Mouse (Mus musculus) small intestine, adult 2 months (tissue): Measurements from ENCODE around the gene Hapln1. TPM values are rescaled to one million over a fixed set of nuclear protein-coding genes. Genes with fewer than 3 reads are reported as not detected.

Source experiments
- H3K27ac ChIP-seq: fragments of 200-500 bp; 2 replicates; pipeline ENCODE4 v1.5.1; 2012; ENCODE audit warnings: low read depth, low read length, control low read depth, inconsistent platforms; ENCODE audit not compliant: insufficient read depth
- H3K27me3 ChIP-seq: fragments of 200-500 bp; 2 replicates; pipeline ENCODE4 v1.6.1; 2012; ENCODE audit warnings: mild to moderate bottlenecking, moderate library complexity, low read length, inconsistent platforms; ENCODE audit not compliant: control insufficient read depth, insufficient read depth
- H3K36me3 ChIP-seq: fragments of 200-500 bp; 2 replicates; pipeline ENCODE4 v1.6.1; 2012; ENCODE audit warnings: mild to moderate bottlenecking, low read length, control low read depth, inconsistent platforms; ENCODE audit not compliant: control insufficient read depth, insufficient read depth
- H3K4me1 ChIP-seq: fragments of 200-500 bp; 2 replicates; pipeline ENCODE4 v1.6.1; 2012; ENCODE audit warnings: low read length, inconsistent platforms, mixed read lengths; ENCODE audit not compliant: control insufficient read depth, insufficient read depth, insufficient read length
- H3K4me3 ChIP-seq: fragments of 200-500 bp; 2 replicates; pipeline ENCODE4 v1.5.1; 2012; ENCODE audit warnings: low read depth, mild to moderate bottlenecking, control low read depth, inconsistent platforms, low read length, moderate library complexity
- CTCF ChIP-seq: fragments of 200-500 bp; IDR thresholded peaks from 2 replicates; pipeline ENCODE4 v1.5.1; 2012; ENCODE audit warnings: low read depth, mild to moderate bottlenecking, control low read depth, inconsistent platforms, low read length, moderate library complexity, mixed read lengths; ENCODE audit not compliant: insufficient replicate concordance, insufficient read length; ENCODE audit errors: extremely low read depth
- POLR2A ChIP-seq: fragments of 200-500 bp; IDR thresholded peaks from 2 replicates; pipeline ENCODE4 v1.6.1; 2012; ENCODE audit warnings: low read depth, mild to moderate bottlenecking, control low read depth, inconsistent platforms, low read length, moderate library complexity
- WGBS: fragments of 180-500 bp; shearing (Covaris S2); methylation state at CpG from one replicate; pipeline ENCODE4 v1.1.7; 2018; 5-methylcytosine and 5-hydroxymethylcytosine counted together
- polyA plus RNA-seq: library from polyadenylated mRNA; depleted of rRNA; stranded (reverse); fragments of >200 nt; gene quantifications from 2 replicates; pipeline ENCODE4 v1.2.3, GENCODE M21; 2012; rRNA removed

Gene Hapln1
- polyA plus RNA-seq, result not detected in 2 replicates

- Histone ChIP-seq H3K4me1 (0 out of 2 replicates have a peak, but pooled peaks cover 3% of the 10 kb centered on the region), H3K27ac (no peak within 1 kb of the TSS), H3K27me3 (peaks cover 3% of the 10 kb centered on the region; the same call in 1 of the 2 replicates), H3K4me3 (peak within 1 kb of the TSS; percentile 49), H3K36me3 (no peaks in the 10 kb centered on the region)
- TF ChIP-seq POLR2A, result no peak
- no peak for TF ChIP-seq CTCF
- 4% methylated on average over 29 of the region's 29 CpGs for WGBS
Observed at GRCm38 (mm10) chr13:89539205-89539886, at the start of gene Hapln1. Hapln1 (plus strand) TSS chr13:89539796.

- Histone ChIP-seq H3K36me3 (no peaks in the 10 kb centered on the region), H3K27me3 (no peaks in the 10 kb centered on the region), H3K4me1 (no peaks in the 10 kb centered on the region), H3K27ac (no peak overlapping the region), H3K4me3 (no peak overlapping the region)
- no peak for TF ChIP-seq POLR2A
- TF ChIP-seq CTCF, result no peak
Observed at GRCm38 (mm10) chr13:89493169-89493568, 46.4 kb upstream of the Hapln1 start.

GRCm38 (mm10) chr13:89493678-89494077, 45.9 kb upstream of the Hapln1 start:
- 67% methylated on average over 6 of the region's 6 CpGs for WGBS
- Histone ChIP-seq H3K36me3 (no peaks in the 10 kb centered on the region), H3K4me1 (no peaks in the 10 kb centered on the region), H3K4me3 (no peak overlapping the region), H3K27me3 (no peaks in the 10 kb centered on the region), H3K27ac (no peak overlapping the region)
- TF ChIP-seq POLR2A (no peak), CTCF (no peak)

GRCm38 (mm10) chr13:89496569-89496968, 43.0 kb upstream of the Hapln1 start:
- WGBS, result 69% methylated on average over 2 of the region's 2 CpGs
- no peaks in the 10 kb centered on the region for H3K27me3 ChIP-seq
- TF ChIP-seq CTCF (no peak), POLR2A (no peak)

GRCm38 (mm10) chr13:89499419-89499818, 40.2 kb upstream of the Hapln1 start:
- TF ChIP-seq CTCF, result no peak
- TF ChIP-seq POLR2A, result no peak
- H3K4me3 ChIP-seq, result no peak overlapping the region
- H3K36me3 ChIP-seq, result no peaks in the 10 kb centered on the region
- WGBS, result 59% methylated on average over 1 of the region's 1 CpGs
- H3K27ac ChIP-seq, result no peak overlapping the region
- H3K27me3 ChIP-seq, result no peaks in the 10 kb centered on the region
- H3K4me1 ChIP-seq, result no peaks in the 10 kb centered on the region

More at GRCm38 (mm10) chr13:89496569-89496968, 43.0 kb upstream of the Hapln1 start:
- H3K4me3 ChIP-seq, result no peak overlapping the region
- H3K4me1 ChIP-seq, result no peaks in the 10 kb centered on the region
- no peak overlapping the region for H3K27ac ChIP-seq
- H3K36me3 ChIP-seq, result no peaks in the 10 kb centered on the region

- Histone ChIP-seq H3K4me3 (no peak overlapping the region), H3K27ac (no peak overlapping the region), H3K27me3 (no peaks in the 10 kb centered on the region), H3K4me1 (no peaks in the 10 kb centered on the region), H3K36me3 (no peaks in the 10 kb centered on the region)
- TF ChIP-seq CTCF (no peak), POLR2A (no peak)
Observed at GRCm38 (mm10) chr13:89521507-89521908, 18.1 kb upstream of the Hapln1 start.

GRCm38 (mm10) chr13:89528716-89529115, 10.9 kb upstream of the Hapln1 start:
- H3K36me3 ChIP-seq, result no peaks in the 10 kb centered on the region
- H3K27ac ChIP-seq, result no peak overlapping the region
- H3K4me3 ChIP-seq, result no peak overlapping the region
- no peaks in the 10 kb centered on the region for H3K27me3 ChIP-seq
- 56% methylated on average over 1 of the region's 1 CpGs for WGBS
- no peaks in the 10 kb centered on the region for H3K4me1 ChIP-seq
- no peak for TF ChIP-seq POLR2A
- no peak for TF ChIP-seq CTCF
